Mouse (Mus musculus) leukemia stem cell, adult 10-12 weeks (primary cell): Measurements from ENCODE around the gene Irx3. TPM values are rescaled to one million over a fixed set of nuclear protein-coding genes. Genes with fewer than 3 reads are reported as not detected.

Experiments
- polyA plus RNA-seq: library from polyadenylated mRNA; stranded (reverse); fragments of >175 nt; gene quantifications from 2 replicates; pipeline ENCODE4 v1.2.3, GENCODE M21; 2012; ENCODE audit warnings: low replicate concordance

Gene Irx3
- polyA plus RNA-seq = 0.43 and 0.82 TPM in 2 replicates

DNA sequence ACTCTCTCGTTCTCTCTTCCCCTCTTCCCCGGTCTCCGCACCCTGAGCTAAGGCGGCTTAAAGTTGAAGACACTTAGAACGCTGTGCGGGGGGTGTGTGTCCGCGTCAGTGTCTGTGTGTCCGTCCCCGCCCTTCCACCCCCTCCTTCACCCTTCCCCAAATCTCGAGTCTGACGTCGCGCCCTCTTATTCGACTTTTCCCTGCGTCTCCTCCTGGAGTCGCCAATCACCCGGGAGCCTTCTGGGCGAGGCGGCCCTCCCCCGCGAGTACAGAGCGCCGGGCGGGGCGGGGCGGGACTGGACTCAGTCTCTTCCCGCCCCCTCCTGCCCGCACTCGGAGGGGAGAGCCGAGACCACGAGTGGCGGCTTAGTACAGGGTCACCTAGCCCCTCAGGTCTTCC, at the start of gene Irx3:
Gene Irx3 (minus strand): TSS at position 229 of the 400 bp plus-strand sequence.

